Mouse (Mus musculus) megakaryocyte, embryonic 14.5 days (primary cell): ENCODE data around the gene Magt1. TPM values are rescaled to one million over a fixed set of nuclear protein-coding genes. Genes with fewer than 3 reads are reported as not detected.

Experiments used
- H3K27me3 ChIP-seq: replicated peaks from 2 replicates; pipeline ENCODE3; 2012; ENCODE audit warnings: inconsistent platforms
- H3K36me3 ChIP-seq: replicated peaks from 2 replicates; pipeline ENCODE3; 2012; ENCODE audit warnings: low read length, inconsistent platforms, mixed read lengths
- H3K4me1 ChIP-seq: 2 replicates; pipeline ENCODE4 v1.6.1; 2012; ENCODE audit warnings: inconsistent platforms
- H3K4me3 ChIP-seq: replicated peaks from 2 replicates; pipeline ENCODE3; 2012; ENCODE audit warnings: moderate library complexity, mild to moderate bottlenecking, inconsistent platforms
- H3K9me3 ChIP-seq: 2 replicates; pipeline ENCODE4 v1.6.1; 2012; ENCODE audit warnings: inconsistent platforms
- FLI1 ChIP-seq: IDR thresholded peaks from 2 replicates; pipeline ENCODE4 v1.6.1; 2012; ENCODE audit warnings: low read length, inconsistent platforms, mixed read lengths
- GATA1 ChIP-seq: IDR thresholded peaks from 3 replicates; pipeline ENCODE4 v1.6.1; 2012; ENCODE audit warnings: mixed read lengths, low read length, inconsistent platforms, borderline replicate concordance
- polyA plus RNA-seq: library from polyadenylated mRNA; stranded (reverse); fragments of >175 nt; gene quantifications from 2 replicates; pipeline ENCODE4 v1.2.3, GENCODE M21; 2012; ENCODE audit warnings: low replicate concordance; ENCODE audit not compliant: insufficient read depth

Gene Magt1
- polyA plus RNA-seq, 1 experiment, result 7.8 TPM

DNA sequence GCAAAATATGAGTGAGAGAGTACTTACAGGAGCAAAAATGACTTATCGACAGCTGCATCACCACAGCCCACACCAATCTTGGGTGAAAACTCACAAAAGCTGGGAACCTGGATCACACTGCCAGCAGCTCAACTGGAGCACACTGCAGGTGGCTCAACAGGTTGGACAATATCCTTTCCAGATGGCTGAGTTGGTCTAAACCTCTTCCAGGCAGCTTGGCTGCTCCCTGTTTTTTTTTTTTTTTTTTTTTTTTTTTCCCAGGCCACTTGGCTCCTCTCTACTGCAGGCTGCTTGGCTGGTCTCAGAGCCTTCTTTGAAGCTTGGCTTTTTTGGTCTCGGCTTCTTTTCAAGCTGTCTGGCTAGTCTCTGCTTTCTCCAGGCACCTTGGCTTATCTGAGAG, 57.7 kb downstream of the Magt1 start:
- peaks cover 8% of the 10 kb centered on the region for H3K27me3 ChIP-seq
- TF ChIP-seq GATA1, result no peak
- no peak for TF ChIP-seq FLI1
- no peaks in the 10 kb centered on the region for H3K36me3 ChIP-seq
- H3K4me1 ChIP-seq, result peaks cover 8% of the 10 kb centered on the region
- H3K4me3 ChIP-seq, result no peak overlapping the region
- H3K9me3 ChIP-seq, result no peaks in the 10 kb centered on the region

DNA sequence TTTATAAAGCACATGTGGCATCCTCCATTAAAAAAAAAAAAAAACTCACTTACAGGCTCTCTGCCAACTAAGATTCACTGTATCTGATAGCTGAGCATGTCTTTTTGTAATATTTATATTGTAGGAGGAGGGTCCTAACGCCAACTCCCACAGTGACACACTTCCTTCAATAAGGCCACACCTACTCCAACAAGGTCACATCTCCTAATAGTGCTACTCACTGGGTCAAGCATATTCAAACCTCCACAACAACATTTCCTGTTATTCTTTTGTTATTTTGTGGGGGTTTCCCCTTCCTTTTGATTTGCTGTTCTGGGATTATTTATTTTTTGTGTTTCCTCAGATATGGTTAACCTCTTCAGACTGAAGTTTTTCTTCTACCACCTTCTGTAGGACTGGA, 65.3 kb downstream of the Magt1 start:
- peaks cover 8% of the 10 kb centered on the region for H3K27me3 ChIP-seq
- no peaks in the 10 kb centered on the region for H3K36me3 ChIP-seq
- peaks cover 4% of the 10 kb centered on the region; the same call in 1 of the 2 replicates for H3K4me1 ChIP-seq
- no peak overlapping the region for H3K4me3 ChIP-seq
- TF ChIP-seq GATA1 (no peak), FLI1 (no peak)
- no peaks in the 10 kb centered on the region for H3K9me3 ChIP-seq

DNA sequence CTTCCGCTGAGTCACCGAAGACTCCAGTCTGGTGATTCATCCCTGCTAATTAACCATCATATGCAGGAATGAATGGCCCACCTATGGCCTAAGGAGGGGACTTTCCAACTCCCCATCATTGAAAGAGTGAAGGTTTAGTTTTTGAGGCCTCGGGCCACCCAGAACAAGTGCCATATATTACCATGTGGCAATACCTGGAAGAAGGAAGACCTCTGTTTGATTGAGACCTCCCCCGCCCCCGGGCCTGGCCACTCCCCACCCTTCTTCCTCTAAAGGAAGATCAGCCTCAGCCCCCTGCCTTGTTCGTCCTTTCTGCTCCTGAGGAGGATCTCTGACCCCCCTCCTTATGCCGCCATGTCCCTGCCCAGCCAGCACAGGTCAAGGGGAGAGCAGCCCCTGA, 72.5 kb downstream of the Magt1 start:
- Histone ChIP-seq H3K4me1 (peaks cover 7% of the 10 kb centered on the region; the same call in 1 of the 2 replicates), H3K9me3 (peaks cover 9% of the 10 kb centered on the region; the same call in 1 of the 2 replicates), H3K4me3 (no peak overlapping the region), H3K27me3 (peaks cover 9% of the 10 kb centered on the region), H3K36me3 (no peaks in the 10 kb centered on the region)
- TF ChIP-seq GATA1, result no peak
- no peak for TF ChIP-seq FLI1

DNA sequence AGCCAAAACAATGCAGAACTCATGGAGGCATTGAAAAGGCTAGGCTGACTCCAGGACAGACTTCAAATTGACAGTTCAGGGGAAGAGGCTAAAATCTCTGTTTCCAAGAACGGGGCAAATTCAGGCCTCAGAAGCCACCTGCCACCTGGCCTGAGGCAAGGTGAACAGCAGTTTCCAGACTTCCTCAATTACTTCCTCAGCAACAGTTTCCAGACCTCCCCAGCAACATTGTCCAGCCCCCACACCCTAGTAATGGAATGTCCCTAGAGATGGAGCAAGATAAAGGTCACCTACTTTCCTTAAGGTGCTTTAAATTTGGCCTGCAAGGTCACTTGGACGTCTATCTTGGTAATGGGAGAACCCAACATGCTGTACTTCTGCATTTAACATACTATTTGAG, 74.0 kb downstream of the Magt1 start:
- peaks cover 9% of the 10 kb centered on the region; the same call in 1 of the 2 replicates for H3K9me3 ChIP-seq
- peaks cover 7% of the 10 kb centered on the region; the same call in 1 of the 2 replicates for H3K4me1 ChIP-seq
- TF ChIP-seq FLI1 (no peak), GATA1 (no peak)
- H3K4me3 ChIP-seq, result no peak overlapping the region
- no peaks in the 10 kb centered on the region for H3K36me3 ChIP-seq
- H3K27me3 ChIP-seq, result peaks cover 7% of the 10 kb centered on the region

DNA sequence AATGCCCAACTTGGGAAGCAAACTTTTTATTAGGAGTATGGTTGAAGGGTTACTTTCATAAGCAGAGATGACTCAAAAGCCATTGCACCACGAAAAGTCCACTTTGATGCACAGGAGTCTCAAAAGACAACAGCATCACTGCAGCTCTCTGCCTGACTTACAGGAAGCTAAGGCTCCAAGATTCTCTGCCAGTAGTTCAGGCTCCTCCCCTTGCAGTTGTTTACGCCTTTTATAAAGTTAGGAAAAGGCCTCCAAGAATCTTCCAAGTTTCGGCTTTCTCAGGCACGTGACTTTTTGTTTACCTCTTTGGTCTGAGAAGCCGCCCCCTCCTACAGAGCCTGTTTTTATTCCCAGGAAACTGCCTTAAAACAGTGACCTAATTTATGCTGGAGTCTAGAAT, 77.4 kb downstream of the Magt1 start:
- H3K4me3 ChIP-seq, result no peak overlapping the region
- H3K36me3 ChIP-seq, result no peaks in the 10 kb centered on the region
- H3K9me3 ChIP-seq, result peaks cover 9% of the 10 kb centered on the region; the same call in 1 of the 2 replicates
- no peaks in the 10 kb centered on the region for H3K4me1 ChIP-seq
- peaks cover 3% of the 10 kb centered on the region for H3K27me3 ChIP-seq
- TF ChIP-seq FLI1 (no peak), GATA1 (no peak)

DNA sequence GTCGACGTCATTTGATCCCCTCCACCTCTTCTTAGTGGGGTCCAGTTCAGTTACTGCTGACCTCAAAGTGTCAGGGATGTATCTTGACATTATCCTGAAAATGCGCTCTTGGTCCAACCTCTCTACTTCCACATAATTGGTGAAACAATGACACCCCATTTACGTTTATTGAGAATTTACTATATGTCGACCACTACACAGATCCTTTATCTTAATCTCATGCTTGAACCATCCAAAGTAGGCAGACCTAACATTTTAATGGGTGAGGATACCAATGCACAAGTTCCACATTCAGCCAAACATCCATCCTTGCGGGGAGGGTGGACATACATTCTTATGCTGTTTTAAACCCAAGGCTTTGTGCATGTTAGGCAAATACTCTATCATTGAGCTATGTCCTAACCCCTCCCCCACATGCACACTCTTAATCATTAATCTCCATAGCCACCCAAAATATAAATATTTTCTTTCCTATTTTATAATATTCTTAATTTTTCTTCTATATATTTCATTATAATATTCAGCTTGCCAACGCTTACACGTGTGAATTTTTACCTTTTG, 82.1 kb downstream of the Magt1 start:
- TF ChIP-seq GATA1 (no peak), FLI1 (no peak)
- Histone ChIP-seq H3K27me3 (peaks cover 3% of the 10 kb centered on the region), H3K4me1 (peaks cover 21% of the 10 kb centered on the region), H3K9me3 (peaks cover 7% of the 10 kb centered on the region), H3K36me3 (no peaks in the 10 kb centered on the region), H3K4me3 (peak overlapping the region; percentile 93)

DNA sequence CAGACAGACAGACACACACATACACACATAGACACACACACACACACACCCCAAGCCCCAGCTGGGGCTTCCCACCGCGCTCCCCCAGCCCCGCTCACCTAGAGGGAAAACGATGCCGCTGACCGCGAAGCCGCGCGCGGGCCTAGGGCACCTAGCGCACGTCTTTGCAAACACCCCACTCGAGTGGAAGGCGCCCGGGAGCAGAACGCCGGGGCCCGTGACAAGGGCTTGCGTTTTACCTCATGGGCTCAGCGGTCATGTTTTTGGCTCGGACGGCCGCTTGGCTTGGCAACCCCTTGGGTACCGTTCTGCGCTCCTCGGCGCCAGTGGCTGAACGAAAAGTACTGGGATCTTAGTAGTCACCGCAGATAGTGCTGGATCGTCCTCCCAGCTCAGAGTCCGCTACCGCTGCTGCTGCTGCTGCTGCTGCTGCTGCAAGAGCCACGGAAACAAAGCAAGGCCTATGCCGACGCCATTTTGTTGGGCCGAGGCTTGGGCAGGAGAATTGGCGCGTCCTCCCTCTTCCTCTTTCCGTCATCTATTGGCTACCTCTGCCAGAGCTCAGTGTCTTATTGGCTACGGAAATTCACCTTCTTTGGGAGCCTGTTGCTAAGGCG, 82.7 kb downstream of the Magt1 start, which contains the start of gene Atrx:
Gene Atrx (minus strand): TSS at position 543 of the 617 bp plus-strand sequence.
- no peaks in the 10 kb centered on the region for H3K36me3 ChIP-seq
- peaks cover 3% of the 10 kb centered on the region for H3K27me3 ChIP-seq
- H3K4me1 ChIP-seq, result peaks cover 25% of the 10 kb centered on the region
- TF ChIP-seq GATA1 (no peak), FLI1 (no peak)
- peaks cover 7% of the 10 kb centered on the region for H3K9me3 ChIP-seq
- H3K4me3 ChIP-seq, result peak within 1 kb of the TSS; percentile 93

DNA sequence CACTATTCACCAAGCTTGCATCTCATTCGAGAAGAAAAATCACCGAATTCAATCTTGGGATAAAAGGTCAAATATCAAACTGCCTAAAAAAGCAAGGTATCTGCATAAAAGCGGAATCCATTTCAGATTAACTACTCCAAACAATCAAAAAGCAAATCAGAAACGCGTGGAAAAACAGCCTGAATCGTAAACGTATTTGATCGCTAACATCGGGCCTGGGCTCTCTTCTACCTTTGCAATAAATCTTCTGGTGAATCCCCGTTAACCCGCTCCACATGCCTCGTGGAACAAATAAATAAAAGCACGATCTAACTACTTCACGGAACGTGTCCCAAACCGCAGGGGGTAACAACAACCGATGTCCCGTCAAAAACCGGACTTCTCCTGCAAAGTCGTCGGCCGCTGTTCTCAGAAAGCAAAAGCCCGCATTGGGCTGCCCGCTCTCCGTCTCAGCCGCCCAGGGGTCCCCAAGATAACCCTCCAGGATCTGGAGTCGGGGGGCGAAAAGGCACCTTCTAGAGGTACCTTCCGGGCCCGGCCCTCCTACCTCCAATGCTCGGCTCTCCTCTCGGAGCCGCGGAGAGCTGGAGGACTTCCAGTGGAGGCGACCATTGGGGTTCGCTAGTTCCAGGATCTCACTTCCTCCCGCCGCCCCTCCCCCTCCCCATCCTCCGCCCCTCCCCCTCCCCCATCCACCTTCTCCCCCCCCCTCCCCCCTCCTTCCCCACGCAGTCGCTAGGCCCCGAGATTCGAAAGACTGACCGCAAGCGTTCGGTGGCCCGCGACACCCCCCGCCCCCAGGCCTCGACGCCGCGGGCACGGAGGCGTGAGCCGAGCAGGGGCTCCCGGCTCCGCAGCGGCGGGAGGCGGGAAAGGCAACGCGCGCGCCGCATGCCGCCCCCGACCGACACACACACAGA, 83.5 kb downstream of the Magt1 start:
- Histone ChIP-seq H3K27me3 (peaks cover 3% of the 10 kb centered on the region), H3K9me3 (peaks cover 7% of the 10 kb centered on the region), H3K4me1 (peaks cover 25% of the 10 kb centered on the region), H3K4me3 (peak overlapping the region; percentile 93), H3K36me3 (no peaks in the 10 kb centered on the region)
- no peak for TF ChIP-seq FLI1
- TF ChIP-seq GATA1, result no peak

DNA sequence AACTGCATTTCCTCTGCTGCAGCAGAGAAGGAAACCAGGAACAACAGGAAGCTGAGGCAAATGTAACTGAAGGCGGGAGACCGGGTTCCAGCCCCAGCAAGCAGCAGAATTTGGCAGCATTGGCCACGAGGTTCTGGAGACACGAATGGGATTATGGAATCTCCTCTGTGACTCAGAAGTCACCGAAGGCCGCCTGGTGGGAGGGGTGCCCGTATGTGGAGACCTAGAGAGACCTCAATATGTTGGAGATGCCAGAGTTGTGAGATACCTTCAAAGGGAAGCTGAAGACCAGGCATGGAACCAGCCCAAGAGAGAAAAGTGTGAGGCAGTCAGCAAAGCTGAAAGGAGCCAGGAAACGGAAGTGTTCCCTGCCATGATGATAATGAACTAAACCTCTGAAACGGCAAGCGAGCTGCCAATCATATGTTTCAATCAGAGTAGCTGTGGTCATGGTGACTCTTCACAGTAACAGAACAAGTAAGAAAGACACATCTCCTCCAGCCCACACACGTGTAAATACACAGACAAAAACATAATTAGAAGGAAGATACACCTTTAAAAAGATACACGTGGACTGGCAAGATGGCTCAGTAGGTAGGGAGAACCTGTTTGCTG, 85.5 kb downstream of the Magt1 start:
- Histone ChIP-seq H3K36me3 (no peaks in the 10 kb centered on the region), H3K27me3 (no peaks in the 10 kb centered on the region), H3K4me1 (peaks cover 25% of the 10 kb centered on the region), H3K9me3 (peaks cover 7% of the 10 kb centered on the region), H3K4me3 (peak overlapping the region; percentile 83)
- TF ChIP-seq GATA1 (no peak), FLI1 (no peak)

DNA sequence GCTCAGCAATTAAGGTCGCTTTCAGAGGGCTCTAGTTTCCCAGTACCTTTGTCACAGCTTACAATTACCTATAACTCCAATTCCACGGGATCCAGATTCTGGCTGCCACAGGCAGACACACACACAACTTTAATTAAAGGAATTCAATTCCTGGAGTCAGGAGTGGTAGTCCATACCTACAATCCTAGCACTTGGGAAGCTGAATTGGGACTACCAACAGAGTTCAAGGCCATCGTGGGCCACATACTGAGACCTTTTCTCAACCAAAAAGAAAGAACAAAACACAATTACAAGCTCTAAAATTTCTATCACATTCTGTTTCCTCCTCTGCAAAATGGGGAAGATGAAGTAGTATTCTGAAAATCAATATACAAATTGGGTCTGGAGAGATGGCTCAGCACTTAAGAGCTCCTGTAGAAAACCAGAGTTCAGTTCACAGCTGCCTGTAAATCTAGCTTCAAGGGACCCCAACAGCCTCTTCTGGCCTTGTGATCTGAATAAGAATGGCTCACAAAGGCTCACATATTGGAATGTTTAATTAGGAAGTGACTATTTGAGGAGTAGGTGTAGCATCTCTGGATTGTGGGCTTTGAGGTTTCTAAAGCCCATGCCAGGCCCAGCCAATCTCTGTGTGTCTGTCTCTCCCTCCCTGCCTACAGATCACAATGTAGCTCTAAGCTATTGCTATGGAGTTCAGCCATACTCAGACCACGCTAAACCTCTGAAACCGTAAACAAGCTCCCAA, 87.2 kb downstream of the Magt1 start:
- TF ChIP-seq GATA1 (no peak), FLI1 (no peak)
- Histone ChIP-seq H3K36me3 (no peaks in the 10 kb centered on the region), H3K27me3 (no peaks in the 10 kb centered on the region), H3K4me1 (peaks cover 25% of the 10 kb centered on the region), H3K9me3 (peaks cover 7% of the 10 kb centered on the region), H3K4me3 (no peak overlapping the region)
